Mouse (Mus musculus) skeletal muscle tissue, adult 2 months (tissue): ENCODE measurements around the gene Smim12.

Experiments
- DNase-seq: peaks from one replicate; pipeline ENCODE4 v3.0.0-alpha.2; 2012; ENCODE audit warnings: low read depth, low spot score

Gene Smim12

DNA sequence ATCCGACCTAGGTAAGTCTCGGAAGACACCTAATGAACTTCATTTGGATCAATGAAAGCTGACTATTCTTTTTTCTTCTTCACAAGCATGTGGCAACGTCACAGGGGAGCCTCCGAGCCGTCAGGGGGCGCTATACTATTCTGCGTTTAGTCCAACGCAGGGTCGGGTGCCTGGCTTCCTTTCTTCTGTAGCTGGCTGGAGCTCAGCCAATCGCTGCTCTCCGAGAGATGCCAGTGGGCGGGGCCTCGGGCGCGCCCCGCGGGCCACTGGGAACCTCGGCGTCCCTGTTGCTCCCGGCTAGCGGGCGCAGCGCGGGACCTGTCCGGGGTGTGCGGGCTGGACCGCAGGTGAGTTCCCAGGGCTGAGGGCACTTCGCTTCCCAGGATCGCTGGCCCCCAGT is at the start of gene Smim12:
TSS of gene Smim12 (plus strand) at position 233 of the 400 bp plus-strand sequence.
- peak; percentile 98 for DNase-seq

DNA sequence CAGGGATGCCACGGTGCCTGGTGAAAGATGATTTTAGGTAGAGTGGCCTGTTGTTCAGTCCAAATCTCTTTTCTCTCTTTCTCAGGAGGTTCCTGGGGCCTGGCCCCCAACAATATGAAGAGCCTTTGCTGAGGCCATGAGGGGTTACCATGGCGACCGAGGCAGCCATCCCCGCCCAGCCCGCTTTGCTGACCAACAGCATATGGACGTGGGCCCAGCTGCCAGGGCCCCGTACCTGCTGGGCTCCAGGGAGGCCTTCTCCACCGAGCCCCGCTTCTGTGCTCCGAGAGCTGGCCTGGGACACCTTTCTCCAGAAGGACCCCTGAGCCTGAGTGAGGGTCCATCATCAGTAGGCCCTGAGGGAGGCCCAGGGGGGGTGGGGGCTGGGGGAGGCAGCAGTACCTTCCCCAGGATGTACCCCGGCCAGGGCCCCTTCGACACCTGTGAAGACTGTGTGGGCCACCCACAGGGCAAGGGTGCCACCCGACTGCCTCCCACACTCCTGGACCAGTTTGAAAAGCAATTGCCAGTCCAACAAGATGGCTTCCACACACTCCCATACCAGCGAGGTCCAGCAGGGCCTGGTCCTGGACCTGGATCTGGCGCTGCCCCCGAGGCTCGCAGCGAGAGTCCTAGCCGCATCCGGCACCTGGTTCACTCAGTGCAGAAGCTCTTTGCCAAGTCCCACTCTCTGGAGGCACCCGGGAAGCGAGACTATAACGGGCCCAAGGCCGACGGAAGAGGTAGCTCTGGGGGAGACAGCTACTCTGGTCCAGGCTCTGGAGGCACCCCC is 48.9 kb upstream of the Smim12 start:
- DNase-seq = no peak

DNA sequence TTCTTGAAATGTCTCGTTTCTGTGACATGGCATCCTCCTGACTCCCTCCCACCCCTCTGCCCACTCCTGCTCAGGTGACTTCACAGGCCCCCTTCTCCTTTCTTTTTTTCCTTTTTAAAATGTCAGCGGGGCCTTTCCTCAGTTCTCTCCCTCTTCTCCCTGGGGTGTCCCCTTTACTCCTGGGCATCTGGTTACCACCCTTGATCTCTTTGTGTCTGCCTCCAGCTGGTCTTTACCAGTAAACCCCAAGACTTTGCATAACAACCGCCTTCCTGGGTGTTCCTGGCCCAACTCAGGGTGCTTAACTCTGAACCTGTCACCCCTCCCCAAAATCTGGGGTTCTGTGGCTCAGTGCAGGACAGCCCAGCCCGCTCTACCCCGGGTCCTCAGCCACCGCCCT is 45.0 kb upstream of the Smim12 start:
- DNase-seq = no peak

DNA sequence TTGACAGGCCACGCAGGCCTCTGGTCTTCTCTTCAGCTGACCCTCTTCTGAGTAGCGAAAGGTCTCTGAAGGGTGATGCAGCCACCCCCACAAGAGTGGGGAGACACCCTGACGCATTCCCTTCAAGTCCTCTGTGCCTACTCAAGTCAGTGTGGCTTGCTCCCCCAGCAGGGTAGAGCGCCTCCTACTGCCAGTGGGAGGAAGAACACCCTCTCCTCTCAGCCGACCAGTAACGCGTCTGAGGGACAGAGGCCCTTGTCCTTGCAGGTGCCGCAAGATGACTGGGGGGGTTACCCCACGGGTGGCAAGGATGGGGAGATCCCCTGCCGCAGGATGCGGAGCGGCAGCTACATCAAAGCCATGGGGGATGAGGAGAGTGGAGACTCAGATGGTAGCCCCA is 44.2 kb upstream of the Smim12 start:
- no peak for DNase-seq

GRCm38 (mm10) chr4:127200164-127200722 is 43.3 kb upstream of the Smim12 start:
- no peak for DNase-seq

DNA sequence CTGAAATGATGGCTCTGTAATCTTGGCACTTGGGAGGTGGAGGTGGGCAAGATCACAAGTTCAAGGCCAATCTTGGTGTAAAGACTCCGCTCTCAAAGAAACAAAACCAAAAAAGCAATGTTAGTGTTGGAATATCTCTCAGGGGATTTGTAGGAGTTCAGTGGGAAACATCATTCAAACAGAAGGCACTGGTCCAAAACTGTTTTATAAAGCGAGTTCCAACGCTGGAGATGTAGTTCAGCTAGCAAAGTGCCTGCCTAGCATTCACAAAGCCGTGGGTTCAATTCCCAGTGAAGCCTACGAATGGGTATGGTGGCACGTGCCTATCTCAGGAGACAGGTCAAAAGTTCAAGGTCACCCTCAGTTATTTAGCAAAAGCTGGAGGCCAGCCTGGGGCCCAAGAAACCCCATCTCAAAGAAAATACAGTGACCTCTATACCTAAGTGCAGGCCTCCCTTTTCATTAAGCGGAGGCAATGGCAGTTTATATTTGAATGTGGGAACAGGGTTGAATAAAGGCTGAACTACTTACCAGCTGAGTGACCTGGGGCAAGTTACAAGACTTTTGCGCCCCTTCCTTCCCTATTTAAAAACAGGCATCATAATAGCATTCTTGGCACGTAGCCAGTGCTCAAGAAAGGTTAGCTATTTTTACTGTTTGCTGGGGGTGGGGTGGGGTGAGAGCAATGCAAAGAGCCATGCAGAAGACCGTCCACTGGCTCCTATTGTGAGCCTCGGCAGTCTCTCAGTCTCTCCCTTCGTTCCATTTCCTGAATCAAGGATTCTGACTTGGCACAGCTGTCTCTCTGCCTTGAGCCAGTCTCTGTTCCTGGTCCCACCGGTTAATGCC is 42.6 kb upstream of the Smim12 start:
- no peak for DNase-seq

GRCm38 (mm10) chr4:127203081-127203480 is 40.5 kb upstream of the Smim12 start:
- no peak for DNase-seq

DNA sequence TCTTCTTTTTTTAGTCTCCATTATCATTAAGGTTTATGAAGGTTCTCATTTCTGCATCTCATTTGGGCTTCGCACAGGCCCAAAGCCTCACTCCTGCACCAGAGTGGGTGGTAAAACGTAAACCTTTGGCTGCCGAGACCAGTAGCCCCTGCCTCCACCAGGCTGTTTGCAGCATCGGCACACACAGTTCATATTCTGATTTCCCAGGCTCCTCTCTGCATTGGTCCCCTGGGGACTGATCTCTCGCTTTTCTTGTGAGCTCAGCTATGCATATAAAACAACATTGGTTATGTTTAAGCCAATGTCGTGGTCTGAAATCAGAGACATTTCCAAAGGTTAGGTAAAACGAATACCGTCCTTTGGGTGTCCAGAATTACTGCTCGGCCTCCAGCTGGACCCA is 32.3 kb upstream of the Smim12 start:
- DNase-seq = no peak

DNA sequence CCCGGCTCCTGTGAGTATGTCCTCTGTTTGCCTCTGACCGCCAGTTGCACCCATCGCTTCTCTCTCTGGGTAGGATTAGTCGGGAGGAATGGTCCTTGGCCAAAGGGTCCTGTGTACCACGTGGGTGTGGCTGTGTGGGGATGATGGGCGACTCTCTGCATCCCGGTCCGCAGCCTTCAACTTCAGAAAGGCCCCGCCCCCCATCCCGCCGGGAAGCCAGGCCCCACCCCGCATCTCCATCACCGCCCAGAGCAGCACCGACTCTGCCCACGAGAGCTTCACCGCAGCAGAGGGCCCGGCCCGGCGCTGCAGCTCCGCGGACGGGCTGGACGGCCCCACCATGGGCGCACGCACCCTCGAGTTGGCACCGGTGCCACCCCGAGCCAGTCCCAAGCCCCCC is 29.1 kb upstream of the Smim12 start:
- no peak for DNase-seq

DNA sequence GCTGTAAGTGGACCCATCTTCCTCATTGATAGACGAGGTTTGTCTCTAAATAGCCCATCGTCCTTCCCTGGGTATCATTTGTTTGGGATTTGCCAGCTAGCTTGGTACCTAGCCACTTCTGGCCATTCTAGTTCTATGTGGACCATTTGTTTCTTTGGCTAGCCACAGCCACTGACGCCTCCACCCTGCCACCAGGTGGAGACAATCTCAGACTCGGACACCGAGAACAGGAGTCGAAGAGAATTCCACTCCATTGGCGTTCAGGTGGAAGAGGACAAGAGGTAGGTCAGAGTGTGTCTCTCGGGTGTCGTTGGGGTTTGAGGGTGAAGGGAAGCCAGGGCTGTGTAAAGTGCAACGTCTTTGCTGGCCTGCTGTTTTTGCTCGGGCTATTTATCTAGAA is 28.5 kb upstream of the Smim12 start:
- no peak for DNase-seq

- DNase-seq = no peak
Observed at GRCm38 (mm10) chr4:127215799-127216198, 27.8 kb upstream of the Smim12 start.

DNA sequence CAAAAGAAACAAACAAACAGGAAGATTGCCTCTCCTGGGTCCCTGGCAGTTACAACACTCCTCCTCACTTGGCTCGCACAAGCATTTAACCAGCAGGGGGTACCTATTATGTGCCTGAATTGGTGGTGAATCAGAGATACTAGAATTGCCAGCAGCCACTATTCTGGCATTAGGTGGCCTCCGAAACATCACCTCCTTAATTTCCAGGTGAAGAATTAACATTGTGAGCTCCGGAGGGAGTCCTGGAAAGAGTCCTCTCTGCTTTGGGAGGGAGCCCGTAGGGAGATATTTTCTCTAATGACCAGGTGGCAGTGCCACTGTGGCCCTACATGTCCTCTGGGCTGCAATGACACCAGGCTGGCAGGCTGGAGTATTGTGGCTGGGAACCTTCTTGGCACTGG is 27.3 kb upstream of the Smim12 start:
- DNase-seq = no peak

DNA sequence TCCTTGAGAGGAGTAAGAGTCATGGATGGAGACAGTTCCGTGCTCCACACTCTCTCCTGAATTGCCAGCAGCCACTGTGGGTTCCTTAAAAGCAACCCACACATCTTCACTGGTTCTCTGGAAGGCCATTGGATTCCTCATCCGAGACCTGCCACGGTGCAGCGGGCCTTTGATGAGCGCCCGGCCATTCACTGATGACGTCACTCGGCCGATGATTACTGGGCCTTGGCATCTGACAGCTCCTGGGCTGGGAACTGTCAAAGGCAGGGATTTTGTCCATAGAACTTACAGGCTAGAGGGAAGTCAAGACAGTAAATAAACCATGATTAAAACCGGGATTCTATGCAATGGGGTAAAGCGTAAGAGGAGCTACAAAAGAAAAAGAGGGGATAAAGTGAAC is 26.5 kb upstream of the Smim12 start:
- no peak for DNase-seq

DNA sequence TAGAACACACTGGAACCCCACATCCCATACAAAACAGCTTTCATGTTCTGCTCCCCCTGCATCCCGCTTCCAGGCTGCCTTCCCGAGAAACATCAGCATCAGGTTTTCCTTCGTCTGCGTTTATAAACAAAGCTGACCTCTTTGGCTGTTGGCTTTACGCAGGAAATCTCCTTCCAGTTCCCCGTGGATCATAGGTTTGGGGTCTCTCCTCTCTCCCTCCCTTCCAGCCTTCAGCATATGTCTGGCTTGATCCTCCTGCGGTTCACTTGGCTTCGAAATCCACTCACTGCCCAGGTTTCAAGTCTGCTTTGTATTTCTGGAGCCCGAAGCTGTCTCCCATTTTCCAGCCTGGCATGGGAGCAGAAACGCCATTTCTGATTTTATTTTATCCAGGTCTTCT is 20.3 kb upstream of the Smim12 start:
- no peak for DNase-seq

DNA sequence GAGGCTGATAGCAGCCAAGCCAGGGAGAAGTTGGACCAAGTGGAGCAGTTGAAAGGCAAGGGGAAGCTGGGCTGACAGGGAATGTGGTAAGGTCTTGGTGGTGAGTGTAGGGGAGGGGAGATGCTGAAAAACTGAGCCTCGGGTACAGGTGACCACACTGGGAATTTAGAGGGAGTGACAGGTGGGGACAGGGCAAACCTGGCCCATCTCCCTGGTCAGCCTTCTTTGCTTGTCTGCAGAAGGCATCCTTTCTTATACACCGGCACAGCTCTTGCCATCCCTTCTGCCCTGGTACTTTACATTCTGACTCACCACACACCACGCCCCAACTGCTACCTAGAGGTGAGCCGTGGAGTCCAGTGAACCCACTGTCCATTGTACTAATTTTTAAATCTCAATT is 19.8 kb upstream of the Smim12 start:
- DNase-seq = no peak

- no peak for DNase-seq
Observed at GRCm38 (mm10) chr4:127224444-127225100, 19.0 kb upstream of the Smim12 start.

- DNase-seq = no peak
Observed at GRCm38 (mm10) chr4:127226067-127226466, 17.5 kb upstream of the Smim12 start.

DNA sequence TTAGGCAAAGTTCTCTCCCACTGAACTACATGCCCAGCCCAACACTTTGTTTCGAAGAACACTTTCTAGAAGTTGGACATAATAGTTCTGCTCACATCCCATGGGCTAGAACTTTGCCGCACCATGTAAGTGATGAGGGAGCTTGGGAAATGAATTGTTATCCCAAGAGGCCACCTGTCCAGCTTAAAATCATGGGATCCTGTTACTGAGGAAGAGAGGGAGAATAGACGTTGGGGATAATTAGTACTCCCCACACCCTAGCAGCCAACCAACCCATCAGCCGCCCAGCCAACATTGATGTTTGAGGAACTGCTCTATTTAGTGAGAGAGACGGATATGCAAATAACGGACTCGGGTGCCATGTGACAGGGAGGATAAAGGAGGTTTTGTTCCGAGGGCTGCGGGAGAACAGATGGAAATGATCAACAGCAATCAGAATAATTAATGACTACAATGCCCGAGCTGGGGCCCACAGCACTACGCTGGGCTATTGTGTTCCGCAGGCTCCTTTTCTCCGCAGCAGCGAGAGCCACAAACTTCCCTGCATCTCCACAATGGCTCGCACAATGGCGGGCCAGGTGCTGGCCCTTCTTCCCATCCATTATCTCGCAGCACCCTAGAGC is 16.4 kb upstream of the Smim12 start:
- no peak for DNase-seq

- DNase-seq = no peak
Observed at GRCm38 (mm10) chr4:127232028-127232427, 11.6 kb upstream of the Smim12 start.

GRCm38 (mm10) chr4:127232551-127232950 is 11.0 kb upstream of the Smim12 start:
- DNase-seq = no peak

DNA sequence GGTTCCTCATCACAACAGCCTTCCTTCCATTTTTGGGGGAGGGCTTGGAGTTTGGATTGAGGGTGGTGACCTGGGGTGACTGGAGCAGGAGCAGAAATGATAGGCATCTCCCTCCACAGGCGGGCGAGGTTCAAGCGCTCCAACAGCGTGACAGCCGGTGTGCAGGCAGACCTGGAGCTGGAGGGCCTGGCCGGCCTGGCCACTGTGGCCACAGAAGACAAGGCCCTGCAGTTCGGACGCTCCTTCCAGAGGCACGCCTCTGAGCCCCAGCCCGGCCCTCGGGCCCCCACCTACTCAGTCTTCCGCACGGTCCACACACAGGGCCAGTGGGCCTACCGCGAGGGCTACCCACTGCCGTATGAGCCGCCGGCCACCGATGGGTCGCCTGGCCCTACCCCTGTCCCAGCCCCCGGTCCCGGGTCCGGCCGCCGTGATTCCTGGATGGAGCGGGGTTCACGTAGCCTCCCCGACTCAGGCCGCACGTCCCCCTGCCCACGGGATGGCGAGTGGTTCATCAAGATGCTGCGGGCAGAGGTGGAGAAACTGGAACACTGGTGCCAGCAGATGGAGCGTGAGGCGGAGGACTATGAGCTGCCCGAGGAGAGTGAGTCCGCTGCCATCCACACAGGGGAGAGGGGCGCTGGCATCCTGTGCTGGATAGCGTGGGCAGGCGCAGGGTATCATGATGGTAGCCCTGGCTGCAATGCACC is 10.0 kb upstream of the Smim12 start:
- DNase-seq = no peak
